Mouse (Mus musculus): ENCODE data around the gene Cc2d2b. TPM values are rescaled to one million over a fixed set of nuclear protein-coding genes. Genes with fewer than 3 reads are reported as not detected.

Cc2d2b gene
- total RNA-seq, 2 experiments from 2014 or later, result not detected

DNA sequence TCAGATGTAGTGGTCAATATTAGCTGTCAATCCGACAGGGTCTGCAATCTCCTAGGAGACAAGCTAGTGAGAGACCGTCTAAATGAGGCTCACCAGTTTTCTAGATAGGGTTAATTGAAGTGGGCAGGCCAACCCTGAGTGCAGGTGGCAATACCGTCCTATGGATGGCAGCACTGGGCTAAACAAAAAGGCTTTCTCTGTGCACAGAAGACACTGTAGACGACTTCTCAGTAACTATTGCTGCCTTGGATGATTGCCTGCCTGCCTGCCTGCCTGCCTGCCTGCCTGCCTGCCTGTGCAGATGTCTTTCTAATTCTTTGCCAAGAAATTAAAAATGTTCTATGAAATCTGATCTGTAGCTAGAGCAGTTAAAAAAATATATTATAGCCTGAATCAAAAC is 1.9 kb upstream of the Cc2d2b start:
- intact Hi-C loops (cut with DNase I), result no loop called here
- DNase-seq, result no peak

DNA sequence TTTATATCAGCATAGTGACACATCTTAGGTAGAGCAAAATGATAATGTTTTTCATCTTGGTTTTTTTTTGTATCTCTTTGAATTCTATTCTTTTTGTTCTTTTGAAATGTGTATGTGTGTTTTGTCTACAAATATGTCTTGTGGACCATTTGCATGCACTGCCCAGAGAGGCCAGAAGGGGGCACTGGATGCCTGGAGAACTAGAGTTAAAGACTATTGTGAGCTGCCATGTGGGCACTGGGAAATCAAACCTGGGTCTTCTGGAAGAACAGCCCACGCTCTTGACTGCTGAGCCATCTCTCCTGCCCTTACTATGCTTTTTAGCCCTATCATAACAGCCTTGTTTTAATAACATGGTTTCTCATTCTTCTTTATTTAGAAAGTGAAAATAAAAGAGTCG is 5.8 kb downstream of the Cc2d2b start:
- intact Hi-C loops (cut with DNase I), result no loop called here
- no peak for DNase-seq

DNA sequence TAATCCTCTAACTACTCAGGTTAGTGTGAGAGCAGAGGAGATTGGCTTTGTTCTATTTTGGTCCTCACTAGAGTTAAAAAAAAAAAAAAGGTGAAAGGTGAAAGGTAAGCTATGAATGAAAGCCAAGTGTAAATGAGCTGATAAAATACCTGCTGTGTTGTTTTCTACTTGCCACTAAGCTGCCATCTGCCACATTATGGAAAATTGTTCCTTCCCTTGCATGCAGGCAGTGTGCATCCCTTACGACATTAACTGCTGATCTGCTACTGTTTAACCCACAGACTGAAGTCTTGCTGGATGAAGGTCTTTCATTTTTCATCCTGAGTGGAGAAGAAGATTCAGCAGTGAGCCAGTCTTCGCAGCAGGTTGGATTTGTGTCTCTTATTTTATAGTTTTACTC is 11.5 kb downstream of the Cc2d2b start:
- DNase-seq, result no peak
- intact Hi-C loops (cut with DNase I), result no loop called here

DNA sequence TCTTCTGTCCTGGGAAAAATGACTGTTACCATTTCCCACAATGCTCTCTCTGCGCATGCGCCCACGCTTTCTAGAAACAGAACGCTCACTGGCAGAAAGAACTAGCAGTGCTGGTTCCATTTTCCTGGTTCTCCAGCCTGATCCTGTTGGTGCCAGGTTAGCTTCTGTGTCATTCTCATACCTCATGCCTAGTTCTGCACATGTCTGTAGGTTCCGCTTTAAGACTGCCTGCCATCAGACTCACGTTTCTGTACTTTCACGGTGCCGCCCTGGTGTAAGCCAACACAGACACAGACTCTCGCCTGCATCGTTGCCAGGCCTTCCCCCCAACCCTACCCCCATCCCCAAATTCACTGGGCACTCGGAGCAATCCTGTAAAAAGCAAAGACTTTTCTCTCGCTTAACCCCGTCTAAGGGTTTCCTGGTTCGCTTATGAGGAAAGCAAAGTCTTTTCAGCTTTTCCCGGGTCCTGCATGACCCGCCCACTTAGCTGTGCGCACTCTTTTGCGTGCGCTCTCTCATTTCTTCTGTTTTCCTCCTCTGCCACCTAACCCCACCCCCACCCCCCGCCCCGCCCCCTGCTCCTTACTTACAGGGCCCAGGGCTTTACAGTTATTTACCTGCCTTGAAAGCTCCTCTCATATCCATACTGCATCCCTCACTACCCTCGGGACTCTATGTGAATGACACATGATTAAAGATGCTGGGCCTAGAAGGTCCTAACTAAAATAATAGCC is 13.6 kb downstream of the Cc2d2b start:
- no peak for DNase-seq
- intact Hi-C loops (cut with DNase I), result no loop called here

DNA sequence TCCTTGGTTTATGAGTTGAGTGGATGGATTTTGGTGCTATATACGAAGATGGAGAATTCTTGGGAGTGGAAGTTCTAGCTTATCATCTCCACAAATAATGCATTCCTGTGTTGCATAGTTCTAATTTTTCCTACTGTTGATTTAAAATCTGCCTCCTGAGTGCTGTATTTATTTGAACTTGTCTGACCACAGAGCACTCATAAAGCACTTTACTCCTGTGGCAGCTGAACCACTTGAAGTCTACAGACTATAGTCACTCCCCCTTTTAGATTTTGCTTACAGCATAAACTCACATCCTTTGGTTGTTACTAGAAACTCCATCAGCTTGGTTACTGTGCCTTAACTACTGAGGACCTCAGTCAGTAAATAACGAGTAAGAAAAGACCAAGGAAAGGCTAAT is 18.6 kb downstream of the Cc2d2b start:
- intact Hi-C loops (cut with DNase I), result no loop called here

DNA sequence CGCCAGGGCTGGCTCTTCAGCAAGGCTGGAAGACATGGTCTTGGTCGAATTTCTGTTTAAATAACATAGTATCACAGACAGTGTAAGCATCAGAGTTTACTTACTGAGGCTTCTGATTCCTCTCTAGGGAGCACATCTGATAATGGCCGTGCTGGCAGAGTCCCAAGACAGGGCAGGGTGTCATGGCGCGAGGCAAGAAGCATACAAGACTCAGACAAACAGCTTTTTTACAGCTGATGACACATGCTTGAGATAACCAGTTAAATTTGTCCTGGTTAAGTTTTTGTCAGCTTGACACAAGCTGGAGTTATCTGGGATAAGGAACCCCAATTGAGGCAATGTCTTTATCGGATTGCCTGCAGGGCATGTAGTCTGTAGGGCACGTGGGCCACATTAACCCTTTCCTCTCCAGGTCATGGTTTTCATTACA is 20.8 kb downstream of the Cc2d2b start:
- intact Hi-C loops (cut with DNase I), result no loop called here
- no peak for DNase-seq

More for the DNA sequence above, 18.6 kb downstream of the Cc2d2b start:
- DNase-seq, result no peak

DNA sequence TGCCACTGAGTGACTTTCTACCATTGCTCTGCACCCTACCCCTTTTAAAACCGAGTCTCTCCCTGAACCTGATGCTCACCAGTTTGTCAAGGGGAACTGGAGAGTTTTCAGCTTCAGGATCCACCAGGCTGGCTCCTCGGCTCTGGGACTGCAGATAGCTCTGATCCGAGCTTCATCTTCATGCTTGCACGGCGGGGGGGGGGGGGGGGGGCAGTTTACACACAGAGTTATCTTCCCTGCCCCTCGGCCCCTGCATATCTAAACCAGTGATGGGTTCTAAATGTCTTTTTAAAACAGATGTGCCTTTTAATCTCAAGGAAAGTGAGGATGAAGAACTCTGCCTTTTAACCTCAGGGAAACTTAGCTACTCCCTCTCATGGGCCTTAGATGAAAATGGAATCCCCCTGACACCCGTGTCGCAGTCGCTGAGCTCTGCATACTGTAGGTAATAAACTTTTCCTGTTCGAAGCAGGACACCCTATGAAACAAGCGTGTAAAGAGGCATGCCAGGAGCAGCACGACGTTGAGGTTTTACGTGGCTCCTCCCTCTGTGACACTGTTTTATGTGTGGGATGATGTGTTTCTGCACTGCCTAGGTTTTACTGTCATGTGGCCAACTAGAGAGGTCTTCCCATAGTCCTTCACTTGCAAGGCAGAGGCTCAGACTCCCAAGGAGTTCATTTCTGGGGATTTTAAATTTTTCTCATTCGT is 39.6 kb downstream of the Cc2d2b start:
- DNase-seq, result no peak
- intact Hi-C loops (cut with DNase I), result no loop called here

DNA sequence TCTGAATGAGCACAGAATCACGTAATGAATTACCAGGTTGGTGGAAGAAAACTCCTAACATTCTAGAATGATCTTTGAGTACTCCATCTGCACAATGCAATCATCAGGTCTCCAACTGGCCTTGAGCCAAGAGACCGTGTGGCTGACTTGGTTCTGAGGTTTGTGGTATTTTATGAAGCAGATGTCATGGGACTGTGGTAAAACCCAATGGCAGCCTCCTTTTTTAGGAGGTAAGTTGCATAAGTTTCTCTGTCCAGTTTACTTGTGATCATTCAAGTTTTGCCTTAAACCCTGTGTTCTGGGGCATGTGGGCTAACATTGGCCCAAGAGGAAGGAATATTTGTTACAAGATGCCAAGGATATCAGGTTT is 40.1 kb downstream of the Cc2d2b start:
- intact Hi-C loops (cut with DNase I), result no loop called here
- DNase-seq, result no peak

DNA sequence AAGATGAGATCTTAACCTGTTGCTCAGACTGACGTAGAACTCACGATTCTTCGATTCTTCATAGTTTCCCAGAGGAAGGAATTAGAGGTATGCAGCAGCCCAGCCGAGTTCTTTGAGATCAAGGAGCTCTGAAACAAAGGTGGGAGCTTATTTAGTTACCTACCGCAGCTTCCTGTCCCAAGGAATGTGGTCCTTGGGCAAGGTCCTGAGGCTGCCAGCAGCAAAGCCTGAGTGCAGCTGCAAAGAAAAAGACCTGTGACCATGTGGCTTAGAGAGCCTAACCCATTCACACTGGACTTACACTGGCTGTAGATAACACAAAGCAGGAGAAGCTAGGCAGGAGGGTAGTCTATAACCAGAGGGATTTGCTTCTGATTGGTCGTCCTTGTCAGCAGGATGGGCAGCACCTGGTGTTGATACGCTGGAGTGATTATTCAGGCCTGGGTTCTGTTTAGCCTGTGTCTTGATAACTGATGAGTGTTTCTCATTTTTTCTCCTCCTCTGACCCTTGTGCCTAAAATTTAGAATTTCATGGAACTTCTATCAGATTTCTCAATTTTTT is 56.7 kb downstream of the Cc2d2b start:
- intact Hi-C loops (cut with DNase I), result no loop called here
- no peak for DNase-seq

DNA sequence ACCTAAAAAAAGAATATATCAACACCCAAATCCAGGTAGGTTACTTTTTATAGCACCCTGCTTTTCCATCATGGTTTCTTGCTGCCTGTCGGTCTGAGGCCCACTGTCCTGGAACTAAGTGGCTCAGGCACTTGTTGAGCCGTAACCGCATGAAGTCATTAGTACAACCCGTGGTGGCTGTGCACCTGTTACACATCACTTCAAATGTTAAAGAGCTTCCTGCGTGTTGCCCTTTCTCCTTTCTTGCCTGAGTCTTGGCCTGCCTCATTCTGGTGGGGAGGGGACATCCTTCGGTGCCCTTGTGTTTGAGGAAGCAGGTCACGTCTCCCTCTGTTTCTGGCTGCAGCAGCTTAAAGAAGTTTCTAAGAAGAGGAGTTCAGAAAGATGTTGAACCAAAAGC is 61.3 kb downstream of the Cc2d2b start:
- no peak for DNase-seq
- intact Hi-C loops (cut with DNase I), result no loop called here

DNA sequence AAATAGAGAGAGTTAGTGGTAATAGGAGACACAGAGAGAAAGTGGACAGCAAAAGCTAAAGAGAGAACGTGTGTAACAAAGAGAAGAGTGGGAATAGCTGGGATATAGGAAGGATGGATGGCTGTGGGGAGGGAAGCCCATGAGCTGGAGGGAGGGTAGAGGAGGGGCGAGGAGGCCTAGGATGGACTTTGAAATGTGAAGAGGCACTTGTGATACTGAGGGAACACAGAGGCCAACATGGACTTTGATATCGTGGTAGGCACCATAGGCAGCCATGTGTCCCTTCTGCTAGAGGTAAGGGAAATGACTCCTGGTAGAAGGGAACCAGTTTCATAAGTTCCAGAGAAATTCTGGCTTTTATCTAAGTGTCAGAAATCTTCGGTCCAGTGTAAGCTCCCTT is 63.3 kb downstream of the Cc2d2b start:
- intact Hi-C loops (cut with DNase I), result no loop called here
- no peak for DNase-seq

DNA sequence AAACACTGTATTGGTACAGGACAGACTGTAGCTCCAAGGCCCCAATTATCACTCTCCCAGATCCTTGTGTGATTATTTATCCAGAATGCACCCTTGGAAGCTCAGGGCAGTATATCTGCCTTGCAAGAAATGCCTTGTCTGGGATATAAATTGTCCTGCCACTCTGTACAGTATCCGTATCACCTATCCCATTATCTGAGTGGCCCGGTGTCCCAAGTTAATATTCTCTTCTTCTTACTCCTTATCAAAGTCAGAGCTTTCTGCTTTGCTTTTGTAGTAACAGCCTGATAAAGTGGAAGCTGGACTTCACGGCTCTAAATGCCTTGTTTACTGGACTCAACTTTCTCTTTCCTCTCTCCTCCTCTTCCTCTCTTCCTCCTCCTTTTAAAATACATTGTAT is 64.2 kb downstream of the Cc2d2b start:
- no peak for DNase-seq
- intact Hi-C loops (cut with DNase I), result no loop called here

DNA sequence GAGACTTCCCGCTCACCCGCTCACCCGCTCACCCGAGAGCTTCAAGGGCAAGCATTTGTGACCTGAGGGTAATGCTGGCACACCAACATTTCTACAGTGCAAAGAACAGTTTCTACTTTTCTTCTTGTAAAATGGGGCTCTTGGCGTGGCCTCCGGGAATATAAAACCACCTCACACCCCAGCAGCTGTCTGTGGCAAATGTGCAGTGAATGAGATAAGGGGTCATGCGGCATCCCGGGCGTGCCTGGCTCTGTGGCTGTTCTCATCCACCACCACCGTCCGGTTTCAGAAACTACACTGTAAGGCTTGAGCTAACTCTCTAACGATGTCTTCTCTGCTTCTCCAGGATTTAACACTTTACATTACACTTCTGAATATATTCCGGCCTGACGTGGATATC is 64.8 kb downstream of the Cc2d2b start:
- no peak for DNase-seq
- intact Hi-C loops (cut with DNase I), result no loop called here

DNA sequence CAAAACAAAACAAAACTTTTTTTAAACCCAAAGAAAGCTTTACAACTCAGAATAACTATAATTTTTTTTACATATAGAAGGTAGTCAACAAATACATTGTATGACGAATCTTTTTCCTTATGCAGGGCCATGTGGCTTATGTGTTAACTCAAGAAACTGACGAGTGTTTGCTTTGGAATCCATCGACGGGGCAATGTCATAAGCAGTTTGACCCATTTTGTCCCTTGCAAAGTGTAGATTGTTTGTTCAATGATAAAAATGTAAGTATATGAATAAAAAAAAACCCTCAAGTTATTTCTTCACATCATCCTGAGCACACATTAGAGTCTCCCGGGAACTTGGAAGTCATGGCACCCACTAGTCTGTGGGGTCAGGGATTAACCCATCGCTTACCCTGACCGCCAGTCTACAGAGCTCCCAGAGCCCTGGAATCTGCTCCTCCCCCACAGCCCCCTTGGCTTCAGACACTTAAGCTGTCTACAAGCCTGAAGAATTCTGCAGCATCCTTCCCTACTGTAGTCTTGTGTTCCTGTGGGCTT is 67.2 kb downstream of the Cc2d2b start:
- no peak for DNase-seq
- intact Hi-C loops (cut with DNase I), result no loop called here

DNA sequence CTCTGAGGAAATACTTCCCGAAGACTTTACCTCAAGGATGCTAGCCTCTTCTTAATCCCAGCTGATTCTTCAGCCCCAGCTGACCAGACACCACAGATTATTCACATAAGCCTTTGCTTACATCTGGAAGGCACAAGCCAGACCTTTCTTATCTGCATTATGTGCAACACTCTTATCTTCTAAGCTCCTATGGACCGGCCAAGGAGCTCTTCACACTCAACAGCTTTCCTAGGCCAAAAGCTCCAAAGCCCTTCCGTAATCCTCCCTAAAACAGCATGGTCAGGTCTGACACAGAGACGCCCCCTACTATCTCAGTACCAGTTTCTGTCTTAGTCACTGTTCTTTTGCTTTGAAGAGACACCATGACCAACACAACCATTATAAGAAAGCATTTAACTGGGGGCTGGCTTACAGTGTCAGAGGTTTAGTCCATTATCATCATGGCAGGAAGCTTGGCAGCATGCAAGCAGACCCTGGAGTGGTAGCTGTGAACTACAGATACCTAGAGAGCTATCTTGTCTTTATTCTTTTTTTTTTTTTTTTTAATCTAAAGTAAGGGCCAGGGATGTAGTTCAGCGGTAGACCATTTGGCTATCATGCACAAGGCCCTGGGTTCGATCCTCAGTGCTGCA is 69.5 kb downstream of the Cc2d2b start:
- intact Hi-C loops (cut with DNase I), result no loop called here

DNA sequence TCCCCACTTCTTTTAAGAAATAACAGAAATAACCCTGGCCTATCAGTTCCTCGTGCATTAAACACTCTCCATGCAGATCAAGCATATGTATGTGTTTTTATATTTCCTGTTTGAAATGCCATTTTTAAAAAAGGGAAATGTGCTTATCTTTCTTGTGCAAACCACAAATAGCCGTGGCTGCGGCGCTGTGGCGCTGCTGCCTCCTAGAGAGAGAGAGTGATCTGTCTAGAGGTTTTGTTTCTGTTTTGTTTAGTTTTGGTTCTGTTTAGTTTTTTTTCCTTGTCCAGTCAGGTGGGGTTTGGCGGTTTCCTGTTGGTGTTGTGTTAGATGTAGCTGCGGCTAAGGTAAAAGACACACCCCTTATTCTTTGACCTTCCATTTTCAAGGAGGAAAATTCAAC is 70.2 kb downstream of the Cc2d2b start:
- no peak for DNase-seq
- intact Hi-C loops (cut with DNase I), result no loop called here

More for the DNA sequence above, 69.5 kb downstream of the Cc2d2b start:
- no peak for DNase-seq

DNA sequence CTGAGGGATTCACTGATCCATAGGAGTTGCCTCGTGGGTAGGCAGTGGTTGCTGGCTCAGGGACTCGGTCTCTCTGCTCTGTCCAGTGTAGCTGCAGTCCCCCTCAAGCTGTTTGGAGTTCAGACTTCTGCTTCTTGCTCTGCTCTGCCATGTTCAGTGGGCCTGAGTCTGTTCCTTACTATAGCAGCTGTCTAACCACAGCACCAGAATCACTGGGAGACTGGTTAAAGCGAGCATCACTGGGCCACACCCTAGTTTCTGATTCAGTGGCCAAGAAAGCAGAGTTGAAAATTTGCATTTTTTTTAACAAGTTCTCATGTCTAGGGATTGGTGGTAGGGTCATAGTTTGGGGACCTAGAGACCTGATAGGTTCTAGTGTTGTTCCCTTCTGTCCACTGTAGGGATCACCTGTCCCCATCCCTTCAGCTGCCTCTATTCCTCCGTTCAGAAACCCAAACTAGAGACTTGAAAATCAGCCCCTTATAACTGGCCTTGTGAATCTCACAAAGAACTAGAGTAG is 72.8 kb downstream of the Cc2d2b start:
- DNase-seq, result no peak
- intact Hi-C loops (cut with DNase I), result no loop called here

DNA sequence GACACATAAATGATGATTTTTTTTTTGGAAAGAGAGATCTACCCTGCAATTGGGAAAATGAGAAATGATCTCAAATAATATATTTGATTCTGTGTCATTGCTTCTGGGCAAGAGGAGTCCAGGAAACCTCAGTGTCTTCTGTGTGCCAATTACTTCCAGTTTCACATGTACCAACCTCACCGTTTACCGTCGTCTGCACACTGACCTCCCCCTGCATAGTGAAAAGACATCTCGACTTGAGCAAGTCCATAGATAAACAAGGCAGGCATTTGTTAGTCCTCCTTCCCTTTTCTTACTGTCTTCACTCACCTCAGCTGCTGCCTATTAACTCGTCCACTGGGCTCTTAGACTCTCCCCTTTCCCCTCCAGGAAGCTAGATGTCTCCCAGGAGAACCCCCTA is 77.1 kb downstream of the Cc2d2b start:
- DNase-seq, result no peak
- intact Hi-C loops (cut with DNase I), result no loop called here

DNA sequence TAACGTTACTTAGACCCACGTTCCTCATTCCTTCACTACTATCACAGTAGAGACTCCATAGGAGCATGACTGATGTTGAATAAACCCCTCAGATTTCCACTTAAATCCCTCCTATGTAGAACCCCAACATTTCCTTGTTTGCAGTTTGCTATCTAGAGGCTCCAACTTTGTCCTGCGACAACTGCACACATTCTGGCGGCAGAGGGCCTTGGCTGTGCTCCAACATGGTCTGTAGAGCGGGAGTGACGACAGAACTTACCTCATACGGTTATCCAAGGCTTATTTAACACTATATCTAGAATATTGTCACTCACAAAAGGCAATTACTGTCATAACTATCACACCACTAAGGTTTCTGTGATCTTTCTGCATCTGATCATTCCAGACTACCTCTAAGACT is 78.2 kb downstream of the Cc2d2b start:
- intact Hi-C loops (cut with DNase I), result no loop called here
- DNase-seq, result no peak

DNA sequence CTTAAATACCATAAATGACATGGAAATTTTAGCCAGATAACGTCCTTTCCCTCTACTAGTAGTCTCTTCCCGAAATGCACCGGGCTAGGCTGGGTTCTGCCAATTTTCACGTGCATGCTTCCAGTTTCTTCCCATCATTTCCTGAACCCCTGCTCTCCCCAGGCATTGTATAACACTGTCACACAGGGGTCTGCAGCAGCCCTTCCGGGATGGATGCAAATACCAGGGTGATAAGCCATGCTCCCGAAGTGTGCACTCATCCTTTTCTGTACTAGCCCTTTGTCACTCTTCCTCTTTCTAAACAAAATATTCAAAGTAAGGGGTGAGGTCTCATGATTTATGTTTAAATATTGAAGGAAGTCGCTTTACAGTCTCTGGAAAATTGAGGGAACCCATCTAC is 81.6 kb downstream of the Cc2d2b start:
- intact Hi-C loops (cut with DNase I), result no loop called here
- DNase-seq, result no peak
